Mouse (Mus musculus) adrenal gland, adult 8-10 months (tissue): ENCODE measurements at regions not wholly inside any gene's neighbourhood (a gene's known extent, or its start where the extent isn't known, plus 50 kb on each side); places are given as distances from the start of the nearest gene placed in this dataset.
"Not testable (repeated sequence)": the region's sequence is repeated elsewhere in the genome, so short reads cannot be mapped to it uniquely, and the experiment has no call there.

Experiments used
- DNase-seq: peaks from one replicate; pipeline ENCODE4 v3.0.0; 2022

DNA sequence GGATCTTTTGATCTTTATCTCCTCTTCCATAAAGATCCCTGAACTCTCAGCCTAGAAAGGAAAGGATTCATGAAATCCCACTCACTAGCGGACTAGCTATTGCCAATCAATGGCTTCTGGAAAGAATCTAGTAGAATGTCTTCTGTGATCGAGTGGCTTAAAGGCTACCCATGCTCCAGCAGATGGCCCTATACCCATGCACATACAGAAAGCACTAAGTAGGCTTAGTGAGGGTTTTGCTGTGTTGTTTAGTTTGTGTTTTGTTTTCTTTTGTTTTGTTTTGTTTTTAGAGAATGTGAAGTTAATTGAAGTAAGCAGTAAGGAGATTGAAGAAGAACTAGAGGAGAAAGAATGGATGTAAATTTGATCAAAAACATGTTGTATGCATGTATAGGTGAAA lies 187.5 kb downstream of the Kctd12 start:
- no peak for DNase-seq

GRCm38 (mm10) chr14:102793753-102794152 lies 188.7 kb downstream of the Kctd12 start:
- no peak for DNase-seq

GRCm38 (mm10) chr14:102790916-102791315 lies 191.5 kb downstream of the Kctd12 start:
- no peak for DNase-seq

- peak; percentile 9 for DNase-seq
Observed at GRCm38 (mm10) chr14:102782227-102782626, 200.2 kb downstream of the Kctd12 start.

DNA sequence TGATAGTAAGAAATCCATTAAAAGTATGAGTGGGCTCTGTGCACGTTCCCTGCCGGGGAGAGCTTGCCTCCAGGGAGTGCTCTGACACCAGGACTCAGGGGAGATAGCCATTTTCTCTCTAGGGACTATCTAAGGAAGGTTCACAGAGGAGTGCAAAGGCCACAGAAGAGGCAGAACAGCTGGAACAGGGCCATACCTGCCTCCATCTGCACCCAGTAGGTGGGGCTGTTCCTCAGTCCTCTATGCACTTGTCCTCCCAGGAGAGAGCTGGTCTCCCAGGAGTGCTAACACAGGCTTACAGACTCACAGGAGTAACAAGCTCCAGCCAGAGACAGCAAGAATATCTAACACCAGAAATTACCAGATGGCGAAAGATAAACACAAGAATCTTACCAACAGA lies 212.7 kb downstream of the Kctd12 start:
- peak; percentile 20 for DNase-seq

- no peak for DNase-seq
Observed at GRCm38 (mm10) chr14:102748687-102749086, 233.8 kb downstream of the Kctd12 start.

GRCm38 (mm10) chr14:102742331-102742730 lies 240.1 kb downstream of the Kctd12 start:
- no peak for DNase-seq

DNA sequence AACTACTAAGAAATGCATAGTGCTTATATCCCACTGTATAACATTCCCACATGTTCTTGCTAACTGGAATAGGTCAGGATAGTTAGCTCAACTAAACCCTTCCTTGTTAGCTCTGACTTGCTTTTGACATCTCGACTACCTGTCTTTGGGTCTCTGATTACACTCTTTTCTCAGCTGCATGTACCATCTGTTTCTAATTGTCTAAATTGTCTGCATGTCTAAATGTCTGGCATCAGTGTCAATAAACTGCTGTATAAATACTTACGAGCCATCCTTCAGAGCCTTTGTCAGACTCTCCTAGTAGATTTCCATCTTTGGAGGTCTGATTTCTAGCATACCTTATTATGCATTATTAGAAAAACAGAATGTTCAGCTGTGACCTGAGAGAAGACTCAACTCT lies 245.8 kb downstream of the Kctd12 start:
- DNase-seq: no peak

- DNase-seq: not testable (repeated sequence)
Observed at GRCm38 (mm10) chr14:102733718-102734117, 248.7 kb downstream of the Kctd12 start.

DNA sequence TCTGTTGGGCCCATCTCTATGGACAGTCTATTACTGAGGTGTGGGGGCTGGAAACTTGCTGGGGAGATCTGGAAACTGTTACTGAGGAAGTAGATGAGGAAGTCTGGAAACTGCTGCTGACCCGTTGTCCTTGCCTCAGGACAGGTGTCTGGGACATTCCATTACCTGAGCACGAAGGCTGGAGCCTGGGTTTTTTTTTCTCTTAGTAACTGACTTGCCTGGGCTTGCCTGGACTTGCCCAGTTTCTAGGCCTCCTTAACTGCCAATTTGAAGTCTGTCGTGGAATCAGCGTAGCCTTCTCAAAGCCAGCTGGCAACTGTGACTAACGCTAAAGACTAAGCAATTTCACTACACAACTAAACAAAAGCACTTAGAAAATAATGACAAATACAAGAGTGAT lies 250.7 kb downstream of the Kctd12 start:
- DNase-seq: no peak

GRCm38 (mm10) chr14:102722633-102723032 lies 259.8 kb downstream of the Kctd12 start:
- DNase-seq: no peak

DNA sequence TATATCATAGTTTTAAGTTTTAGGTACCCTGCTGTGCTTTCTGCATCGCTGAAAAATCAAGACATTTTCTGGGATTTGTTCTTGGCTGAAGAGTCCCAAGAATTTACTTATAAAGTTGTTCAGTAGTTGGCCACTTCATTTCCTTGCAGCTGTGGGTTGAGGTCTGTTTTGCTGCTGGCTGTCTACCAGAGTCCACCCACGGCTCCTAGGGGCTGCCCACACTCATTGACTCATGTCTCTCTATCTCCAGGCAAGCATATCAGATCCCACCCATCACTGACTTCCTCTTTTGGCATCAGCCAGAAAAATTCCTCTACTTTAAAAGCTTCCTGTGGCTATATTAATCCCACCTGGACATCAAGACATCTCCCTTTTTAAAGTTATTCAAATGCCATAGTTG lies 263.9 kb downstream of the Kctd12 start:
- no peak for DNase-seq

- DNase-seq: no peak
Observed at GRCm38 (mm10) chr14:102712600-102712999, 269.8 kb downstream of the Kctd12 start.

- DNase-seq: no peak
Observed at GRCm38 (mm10) chr14:102706704-102707336, 275.6 kb downstream of the Kctd12 start.

DNA sequence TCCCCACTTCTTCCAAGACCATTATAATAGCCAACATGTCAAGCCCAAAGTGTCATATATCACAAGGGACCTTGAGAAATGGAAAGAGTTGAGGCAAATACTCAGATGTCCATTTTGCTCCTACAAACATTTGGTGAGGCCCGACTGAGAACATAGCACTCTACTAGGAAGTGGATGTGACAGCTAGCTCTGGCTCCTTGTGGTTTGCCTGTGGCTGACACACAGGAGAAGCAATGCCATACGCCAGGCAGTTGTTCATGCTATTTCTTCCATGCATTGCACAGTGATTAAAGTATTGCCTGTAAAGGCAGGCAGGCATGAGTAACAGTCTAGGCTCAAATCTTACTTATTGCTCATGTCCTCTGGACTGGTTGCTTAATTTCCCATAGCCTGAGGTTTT lies 281.3 kb downstream of the Kctd12 start:
- DNase-seq: no peak

- DNase-seq: no peak
Observed at GRCm38 (mm10) chr14:102700457-102700856, 282.0 kb downstream of the Kctd12 start.

DNA sequence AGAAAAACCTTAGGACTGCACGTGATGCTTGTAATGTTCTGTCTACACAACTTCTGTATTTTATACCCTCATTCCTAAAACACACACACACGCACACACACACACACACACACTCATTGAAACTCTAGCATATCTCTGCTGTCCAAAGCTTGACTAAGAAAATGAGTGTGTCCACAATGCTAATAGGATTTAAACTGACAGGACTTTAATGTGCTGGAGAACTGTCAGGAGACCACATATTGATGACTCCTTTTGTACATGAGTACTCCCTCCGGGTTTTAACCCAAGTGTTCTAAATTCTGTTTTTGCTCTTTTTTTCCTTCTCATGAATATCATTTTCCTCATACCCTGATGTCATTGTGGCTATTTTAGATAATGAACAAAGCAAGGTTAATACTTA lies 283.4 kb downstream of the Kctd12 start:
- no peak for DNase-seq

DNA sequence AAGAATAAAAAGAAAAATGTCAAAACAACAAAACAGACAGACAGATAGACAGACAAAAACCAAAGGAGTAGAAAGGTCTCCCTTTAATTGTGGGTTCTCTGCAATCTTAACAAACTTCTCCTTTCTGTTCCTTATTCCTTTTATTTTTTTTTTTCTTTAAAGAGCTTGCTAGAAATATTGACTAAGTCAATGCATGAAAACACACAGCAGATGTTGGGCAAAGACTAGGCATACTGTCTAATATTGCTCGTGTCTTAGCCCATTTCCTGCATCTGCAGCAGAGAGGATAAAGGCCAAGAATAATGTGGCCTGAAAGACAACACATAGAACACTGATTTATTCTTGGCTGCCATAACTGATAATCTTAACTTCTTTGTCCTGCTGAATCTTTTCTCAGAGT lies 295.6 kb downstream of the Kctd12 start:
- no peak for DNase-seq

DNA sequence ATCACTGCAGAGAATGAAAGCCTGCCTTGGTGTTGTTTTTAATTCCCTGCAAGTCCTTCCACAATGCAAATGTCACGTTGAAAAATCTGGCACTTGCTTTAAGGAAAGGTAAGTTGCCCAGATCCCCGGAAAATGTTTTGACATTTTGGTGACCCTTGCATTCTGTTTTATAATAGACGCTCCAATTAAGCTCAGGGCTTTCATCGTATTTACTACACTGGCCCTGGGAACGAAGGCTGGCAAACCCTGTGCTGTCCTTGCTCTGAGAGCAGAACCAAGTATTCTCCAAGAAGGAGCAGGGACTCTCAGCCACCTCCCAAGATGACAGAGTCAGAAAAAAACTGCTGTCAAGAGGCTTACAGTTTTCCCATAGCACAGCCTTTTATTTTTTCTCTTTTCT lies 305.9 kb downstream of the Kctd12 start:
- no peak for DNase-seq

- no peak for DNase-seq
Observed at GRCm38 (mm10) chr14:102674635-102675034, 307.8 kb downstream of the Kctd12 start.

GRCm38 (mm10) chr14:102673724-102674123 lies 308.7 kb downstream of the Kctd12 start:
- no peak for DNase-seq

GRCm38 (mm10) chr14:102663240-102663639 lies 319.2 kb downstream of the Kctd12 start:
- DNase-seq: no peak

GRCm38 (mm10) chr14:102660351-102660750 lies 322.1 kb downstream of the Kctd12 start:
- no peak for DNase-seq

DNA sequence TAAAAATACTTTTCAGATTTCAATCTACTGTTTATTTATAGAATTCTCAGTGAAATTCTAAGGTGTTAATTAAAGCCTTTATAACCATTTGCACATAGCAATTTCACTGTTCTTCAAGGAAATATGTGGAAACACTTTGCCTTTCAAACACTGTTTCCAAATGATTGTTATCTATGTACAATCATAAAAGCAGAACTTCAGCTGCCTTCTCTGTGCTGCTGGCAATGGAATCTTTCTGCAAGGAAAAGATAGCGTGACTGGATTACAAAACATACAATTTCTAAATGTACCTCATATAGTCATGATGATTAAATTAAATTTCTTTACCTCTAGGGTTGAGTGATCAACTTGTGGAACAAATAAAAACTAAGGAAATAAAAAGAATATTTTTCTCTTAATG lies 326.2 kb downstream of the Kctd12 start:
- DNase-seq: no peak

DNA sequence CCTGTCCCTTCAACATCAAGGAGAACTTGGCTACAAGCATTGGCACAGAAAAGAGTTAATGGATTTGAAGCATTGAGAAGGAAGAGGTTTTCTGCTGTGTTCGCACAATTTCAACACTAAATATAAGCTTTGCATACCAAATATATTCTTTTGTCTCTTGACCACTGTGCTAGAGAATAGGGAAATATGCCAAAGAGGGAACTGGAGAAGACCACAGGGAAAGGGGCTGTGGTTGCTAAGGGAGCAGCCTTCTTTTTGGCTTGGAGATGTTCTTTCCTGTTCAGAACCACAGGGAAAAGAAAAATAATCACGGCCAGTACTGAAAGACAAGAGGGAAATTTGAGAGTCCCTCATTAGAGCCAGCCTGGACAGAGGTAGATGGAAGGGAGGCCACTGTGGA lies 352.8 kb downstream of the Kctd12 start:
- no peak for DNase-seq
